In genomic region chr13:76585447-76585846, GRCm38 (mm10) we compare ENCODE assay signal across 24 mouse cellular contexts.
DNase-seq lines count a peak whose midpoint lies in the region; ATAC-seq lines count a peak whose summit lies in the region.
"Had no signal": no experiment of that assay in that cellular context is flagged by ENCODE, and none has a peak within 500 bp of the region (broad histone marks: within the 10 kb centered on the region; RNA-seq: fewer than 3 reads in every experiment).

No protein-coding gene starts in this region.

- WGBS in kidney, embryonic 15.5 days: 76% methylated on average over 3 of the region's 3 CpGs

- no peak for ATAC-seq in megakaryocyte, adult 5-6 weeks (ENCODE audit: poor library complexity, severe bottlenecking)
- no peak for ATAC-seq in kidney, embryonic 15.5 days (replicated peaks; ENCODE audit: low FRiP score)
- ATAC-seq: activated CD4-positive, CD25-positive, alpha-beta regulatory T cell, adult 4 months; CD4-positive, CD25-positive, alpha-beta regulatory T cell, adult 4 months; forebrain, embryonic 13.5 days; forebrain, embryonic 15.5 days; forebrain, postnatal 0 days; Patski had no signal

- H3K4me3 ChIP-seq in megakaryocyte, embryonic 14.5 days (replicated peaks): peak overlapping the region; percentile 85
- no peak overlapping the region for H3K4me3 ChIP-seq in kidney, embryonic 15.5 days (replicated peaks)
- H3K4me3 ChIP-seq: embryonic facial prominence, embryonic 10.5 days; embryonic facial prominence, embryonic 12.5 days; forebrain, embryonic 13.5 days; forebrain, embryonic 15.5 days had no signal

- H3K36me3 ChIP-seq in megakaryocyte, embryonic 14.5 days (replicated peaks; ENCODE audit: low read length): peaks cover 15% of the 10 kb centered on the region
- no peaks in the 10 kb centered on the region for H3K36me3 ChIP-seq in kidney, embryonic 15.5 days
- H3K36me3 ChIP-seq: embryonic facial prominence, embryonic 10.5 days; embryonic facial prominence, embryonic 12.5 days; forebrain, embryonic 15.5 days; G1E had no signal

- H3K9me3 ChIP-seq in megakaryocyte, embryonic 14.5 days: no peaks in the 10 kb centered on the region
- H3K9me3 ChIP-seq in kidney, embryonic 15.5 days (replicated peaks): no peaks in the 10 kb centered on the region
- H3K9me3 ChIP-seq: embryonic facial prominence, embryonic 10.5 days; embryonic facial prominence, embryonic 12.5 days; forebrain, embryonic 13.5 days; forebrain, embryonic 15.5 days; G1E had no signal

- peaks cover 72% of the 10 kb centered on the region for H3K4me1 ChIP-seq in megakaryocyte, embryonic 14.5 days
- no peaks in the 10 kb centered on the region for H3K4me1 ChIP-seq in kidney, embryonic 15.5 days
- H3K4me1 ChIP-seq: embryonic facial prominence, embryonic 10.5 days; embryonic facial prominence, embryonic 12.5 days; forebrain, embryonic 13.5 days; forebrain, embryonic 15.5 days had no signal

- H3K9ac ChIP-seq in kidney, embryonic 15.5 days: no peak overlapping the region
- H3K9ac ChIP-seq: embryonic facial prominence, embryonic 12.5 days; forebrain, embryonic 13.5 days; forebrain, embryonic 15.5 days; forebrain, postnatal 0 days had no signal

- DNase-seq in lung, postnatal 25 days (ENCODE audit: low spot score): peak; percentile 7
- no peak for DNase-seq in lung, adult 18-20 months
- DNase-seq: adrenal gland, adult 8-10 months; adrenal gland, postnatal 14 days; adrenal gland, postnatal 36 days; B cell, adult 2 months; cerebellum, adult 11-12 months; cerebellum, adult 2 months; cerebellum, adult 9-10 months; cerebellum, postnatal 10 days; cerebellum, postnatal 25 days; forebrain, postnatal 0 days had no signal

- H3K27ac ChIP-seq in kidney, embryonic 15.5 days: no peak overlapping the region
- H3K27ac ChIP-seq: embryonic facial prominence, embryonic 10.5 days; embryonic facial prominence, embryonic 12.5 days; forebrain, embryonic 13.5 days; forebrain, embryonic 15.5 days had no signal

- H3K27me3 ChIP-seq in megakaryocyte, embryonic 14.5 days (replicated peaks): no peaks in the 10 kb centered on the region
- no peaks in the 10 kb centered on the region for H3K27me3 ChIP-seq in kidney, embryonic 15.5 days
- H3K27me3 ChIP-seq: CH12.LX; embryonic facial prominence, embryonic 12.5 days; forebrain, embryonic 13.5 days; forebrain, embryonic 15.5 days; Patski had no signal

- H3K4me2 ChIP-seq in kidney, embryonic 15.5 days: no peak overlapping the region
- H3K4me2 ChIP-seq: embryonic facial prominence, embryonic 12.5 days; forebrain, embryonic 13.5 days; forebrain, embryonic 15.5 days had no signal
